Mouse (Mus musculus) B cell, adult 2 months (primary cell): ENCODE measurements around the gene Nrxn3.

Experiments
- DNase-seq, 2 experiments: peaks; one replicate each; pipeline ENCODE4 v3.0.0; 2022

Gene Nrxn3

GRCm38 (mm10) chr12:89719194-89720080 lies 996.8 kb downstream of the Nrxn3 start:
- DNase-seq, result peak; percentile 34 to 37

- DNase-seq, result no peak
Measured at GRCm38 (mm10) chr12:89720945-89721344, 998.3 kb downstream of the Nrxn3 start.

- DNase-seq, result no peak
Measured at GRCm38 (mm10) chr12:89722462-89722861, 999.8 kb downstream of the Nrxn3 start.

GRCm38 (mm10) chr12:89724048-89724447 lies 1001.4 kb downstream of the Nrxn3 start:
- DNase-seq, result no peak

DNA sequence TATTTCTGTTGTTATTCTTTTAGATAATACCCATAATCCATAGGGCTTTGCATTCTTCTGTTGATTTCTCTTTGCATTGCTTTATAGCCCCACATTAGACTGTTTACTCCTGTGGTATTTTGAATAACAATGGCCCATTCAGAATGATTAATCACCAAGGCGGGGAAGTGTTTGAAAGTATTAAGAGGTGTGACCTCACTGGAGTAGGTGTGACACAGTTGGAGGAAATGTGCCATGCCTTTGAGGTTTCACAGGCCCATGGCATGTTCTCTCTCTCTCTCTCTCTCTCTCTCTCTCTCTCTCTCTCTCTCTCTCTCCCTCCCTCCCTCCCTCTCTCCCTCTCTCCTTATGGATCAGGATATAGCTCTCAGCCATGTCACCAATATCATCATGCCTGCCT lies 1019.6 kb downstream of the Nrxn3 start:
- no peak for DNase-seq

DNA sequence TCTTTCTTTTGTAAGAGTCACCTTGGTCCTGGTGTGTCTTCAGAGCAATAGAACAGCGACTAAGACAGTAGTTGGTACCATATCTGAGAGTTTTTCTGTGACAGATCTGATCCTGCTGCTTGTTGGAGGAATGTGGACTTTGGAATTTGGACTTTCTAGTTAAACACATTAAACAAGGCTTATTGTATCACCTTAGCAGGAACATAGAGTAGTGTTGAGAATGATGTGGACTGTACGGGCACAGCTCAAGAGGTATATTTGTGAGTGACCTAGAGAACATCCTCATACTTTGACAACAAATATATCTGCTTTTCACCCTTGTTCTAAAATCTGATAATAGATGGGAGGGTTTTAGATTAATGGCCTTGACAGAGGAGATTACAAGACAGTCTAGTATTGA lies 1020.1 kb downstream of the Nrxn3 start:
- no peak for DNase-seq

- no peak for DNase-seq
Measured at GRCm38 (mm10) chr12:89764191-89765082, 1041.8 kb downstream of the Nrxn3 start.

- no peak for DNase-seq
Measured at GRCm38 (mm10) chr12:89765179-89765578, 1042.5 kb downstream of the Nrxn3 start.

- no peak for DNase-seq
Measured at GRCm38 (mm10) chr12:89788794-89789193, 1066.1 kb downstream of the Nrxn3 start.

GRCm38 (mm10) chr12:89789981-89790380 lies 1067.3 kb downstream of the Nrxn3 start:
- no peak for DNase-seq

- DNase-seq, result no peak
Measured at GRCm38 (mm10) chr12:89791829-89792228, 1069.2 kb downstream of the Nrxn3 start.

GRCm38 (mm10) chr12:89794741-89795140 lies 1072.1 kb downstream of the Nrxn3 start:
- DNase-seq, result no peak

DNA sequence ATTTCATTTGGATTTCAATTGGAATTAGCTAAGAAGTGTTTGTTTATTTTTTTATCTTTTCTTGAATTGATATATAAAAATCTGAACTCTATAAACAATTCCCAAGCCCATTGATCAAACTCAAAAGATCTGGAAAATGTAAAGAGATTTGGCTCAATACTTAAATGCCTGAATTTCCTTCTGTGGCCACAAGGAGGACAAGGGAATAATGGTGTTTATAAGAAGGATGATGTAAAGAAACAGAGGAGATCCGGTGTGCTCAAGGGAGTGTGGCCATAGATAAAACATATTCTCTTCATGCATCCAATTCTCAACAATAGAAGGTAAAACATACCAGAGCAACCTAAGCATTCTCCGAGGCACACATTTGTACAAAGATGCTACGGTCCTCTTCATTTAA lies 1085.5 kb downstream of the Nrxn3 start:
- no peak for DNase-seq

GRCm38 (mm10) chr12:89810146-89810545 lies 1087.5 kb downstream of the Nrxn3 start:
- DNase-seq, result no peak

DNA sequence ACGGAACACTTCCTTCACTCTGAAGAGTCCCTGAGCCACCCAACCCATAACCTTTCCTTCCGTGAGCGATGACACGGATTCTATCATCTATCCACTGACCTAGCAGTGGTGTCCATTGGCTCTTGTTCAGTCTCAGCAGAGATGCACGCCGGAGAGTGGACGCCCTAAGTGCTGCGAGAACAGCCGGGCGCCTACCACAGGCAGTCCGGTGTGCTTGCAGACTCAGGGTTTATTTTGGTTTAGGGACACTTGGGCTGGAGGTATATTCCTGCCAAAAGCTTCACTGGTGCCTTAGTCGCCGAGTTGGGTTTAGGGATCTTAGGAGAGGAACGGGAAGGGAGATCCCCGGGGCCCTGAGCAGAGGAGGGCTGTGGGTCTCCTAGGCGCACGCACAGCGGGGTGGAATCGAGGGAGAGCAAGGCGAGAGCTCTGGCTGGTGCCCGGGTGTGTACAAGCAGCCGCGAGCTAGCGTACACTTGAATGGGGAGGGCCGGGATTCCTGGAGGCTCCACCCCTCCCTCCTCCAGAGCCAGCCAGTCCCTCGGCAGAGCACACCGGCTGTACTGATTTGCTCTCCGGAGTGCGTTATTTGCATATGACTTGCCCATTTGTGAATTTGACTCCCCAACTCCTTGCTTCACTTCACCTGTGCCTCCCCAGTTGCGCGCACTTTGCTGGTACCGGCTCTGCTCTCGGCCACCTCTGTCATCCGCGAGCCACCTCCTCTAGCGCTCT lies 1089.3 kb downstream of the Nrxn3 start:
- no peak for DNase-seq

GRCm38 (mm10) chr12:89812550-89813207 lies 1090.0 kb downstream of the Nrxn3 start:
- DNase-seq, result no peak

- no peak for DNase-seq
Measured at GRCm38 (mm10) chr12:89813294-89813693, 1090.6 kb downstream of the Nrxn3 start.

GRCm38 (mm10) chr12:89813718-89814117 lies 1091.0 kb downstream of the Nrxn3 start:
- DNase-seq, result no peak

GRCm38 (mm10) chr12:89814536-89814935 lies 1091.9 kb downstream of the Nrxn3 start:
- no peak for DNase-seq

GRCm38 (mm10) chr12:89817072-89817773 lies 1094.5 kb downstream of the Nrxn3 start:
- no peak for DNase-seq

GRCm38 (mm10) chr12:89818200-89818599 lies 1095.5 kb downstream of the Nrxn3 start:
- DNase-seq, result no peak

DNA sequence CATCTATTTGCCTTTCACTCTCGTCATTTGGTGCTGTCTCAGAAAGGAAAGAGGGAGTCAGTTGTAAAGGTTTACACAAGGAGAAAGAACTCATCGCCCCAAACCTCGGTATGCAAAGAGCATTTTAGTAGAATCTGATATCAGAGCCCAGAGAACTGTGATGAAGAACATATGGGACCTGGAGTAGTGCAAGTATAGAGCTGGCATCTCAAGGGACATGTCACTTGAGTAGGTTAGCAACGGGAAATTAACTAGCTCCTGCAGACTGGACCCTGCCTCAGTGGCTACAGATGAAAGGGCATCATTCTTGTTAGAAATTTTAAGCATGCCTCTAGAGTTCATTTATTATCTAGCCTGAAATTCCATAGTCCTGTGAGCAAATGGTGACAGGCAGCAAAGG lies 1099.5 kb downstream of the Nrxn3 start:
- DNase-seq, result no peak
